Mouse (Mus musculus): ENCODE measurements at regions not wholly inside any gene's neighbourhood (a gene's known extent, or its start where the extent isn't known, plus 50 kb on each side); places are given as distances from the start of the nearest gene placed in this dataset.

DNA sequence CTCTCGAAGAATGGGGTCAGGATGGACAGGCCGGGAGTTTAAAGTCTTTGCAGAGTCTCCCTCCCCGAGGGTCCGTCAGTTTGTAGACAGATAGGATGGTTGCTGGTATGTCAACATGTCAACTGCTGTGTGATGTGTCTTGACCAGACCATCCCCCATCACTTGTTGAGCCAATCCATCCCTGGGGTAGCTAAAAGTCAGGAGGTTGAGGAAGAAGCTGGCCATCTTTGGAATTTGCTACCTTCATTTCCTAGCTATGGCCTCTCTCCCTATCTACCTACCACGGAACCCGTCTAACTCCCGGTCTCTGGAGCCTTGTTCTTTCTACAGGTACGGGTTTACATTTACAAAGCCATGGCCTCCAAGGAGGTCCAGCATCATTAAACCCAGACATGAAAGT, 128.0 kb upstream of the Six2 start:
- no peak overlapping the region for H3K27ac ChIP-seq
- H3K27me3 ChIP-seq, result 0 out of 2 replicates have a peak, but pooled peaks cover 3% of the 10 kb centered on the region
- H3K9me3 ChIP-seq, result no peaks in the 10 kb centered on the region
- H3K9ac ChIP-seq, result no peak overlapping the region
- H3K4me1 ChIP-seq (replicated peaks), result peaks cover 10% of the 10 kb centered on the region
- H3K36me3 ChIP-seq, result no peaks in the 10 kb centered on the region
- WGBS, result 90% methylated on average over 8 of the region's 8 CpGs
- no peak overlapping the region for H3K4me2 ChIP-seq
- no peak for ATAC-seq (ENCODE audit: low FRiP score)
- H3K4me3 ChIP-seq, result no peak overlapping the region

GRCm38 (mm10) chr17:85808580-85808979, 120.5 kb upstream of the Six2 start:
- WGBS, result 57% methylated on average over 5 of the region's 5 CpGs
- Histone ChIP-seq H3K27ac (no peak overlapping the region), H3K4me2 (no peak overlapping the region), H3K9ac (no peak overlapping the region), H3K4me1 (replicated peaks) (no peaks in the 10 kb centered on the region; the same call in 1 of the 2 replicates), H3K4me3 (no peak overlapping the region), H3K27me3 (peaks cover 64% of the 10 kb centered on the region), H3K9me3 (no peaks in the 10 kb centered on the region), H3K36me3 (no peaks in the 10 kb centered on the region)
- ATAC-seq (ENCODE audit: low FRiP score), result no peak

DNA sequence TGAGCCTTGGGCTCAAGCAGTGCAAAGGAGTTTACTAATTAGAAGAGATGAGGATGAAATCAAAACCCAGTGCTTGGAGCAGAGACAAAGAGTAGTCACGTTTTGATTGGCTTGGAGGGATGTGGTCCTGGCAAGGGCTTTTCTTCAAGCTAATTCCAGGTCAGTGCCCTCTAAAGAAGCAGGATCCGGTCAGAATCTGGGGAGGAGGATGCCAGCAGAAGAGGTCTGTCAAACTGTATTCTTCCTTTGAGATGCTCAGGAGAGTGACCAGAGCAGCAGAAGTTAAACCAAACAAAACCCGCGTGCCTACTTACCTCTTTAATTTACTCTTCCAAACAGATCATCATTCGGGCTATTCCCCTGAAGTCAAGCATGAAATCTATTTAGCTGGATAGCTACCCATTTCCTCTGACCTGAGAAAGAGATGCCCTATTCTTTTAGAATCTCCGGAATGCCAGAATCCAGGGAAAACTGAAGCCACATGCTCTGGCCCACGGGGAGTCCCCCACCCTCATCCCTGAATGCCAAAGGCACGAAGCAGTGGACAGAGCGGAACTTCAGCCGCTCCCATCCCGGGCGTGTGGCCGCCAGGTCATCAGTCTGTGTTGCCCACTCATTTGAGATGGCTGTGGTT, 117.8 kb upstream of the Six2 start:
- no peak overlapping the region for H3K9ac ChIP-seq
- ATAC-seq (ENCODE audit: low FRiP score), result no peak
- H3K27me3 ChIP-seq, result peaks cover 88% of the 10 kb centered on the region
- H3K4me3 ChIP-seq, result no peak overlapping the region
- H3K9me3 ChIP-seq, result no peaks in the 10 kb centered on the region
- peaks cover 1% of the 10 kb centered on the region; the same call in 1 of the 2 replicates for H3K4me1 ChIP-seq (replicated peaks)
- H3K4me2 ChIP-seq, result no peak overlapping the region
- no peaks in the 10 kb centered on the region for H3K36me3 ChIP-seq
- 23% methylated on average over 13 of the region's 13 CpGs for WGBS
- H3K27ac ChIP-seq, result no peak overlapping the region

DNA sequence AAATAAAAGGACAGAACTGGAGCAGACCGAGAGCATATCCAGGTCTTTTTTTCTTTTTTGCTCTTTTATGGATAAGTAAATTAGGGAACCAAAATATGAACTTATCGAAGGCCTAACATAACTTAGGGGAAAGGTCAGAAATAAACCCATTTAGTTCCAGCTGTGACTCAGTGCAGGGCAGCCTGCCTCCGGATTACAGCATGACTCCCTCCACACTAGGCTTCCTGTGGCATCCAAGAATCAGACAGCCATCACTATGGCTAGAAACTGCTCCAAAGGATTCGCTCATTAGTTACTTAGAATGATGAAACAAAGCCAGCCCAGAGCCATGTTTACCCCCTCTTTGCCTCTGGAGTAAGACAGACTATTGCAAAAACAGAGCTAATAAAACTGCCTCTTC, 116.6 kb upstream of the Six2 start:
- Histone ChIP-seq H3K4me2 (no peak overlapping the region), H3K9me3 (no peaks in the 10 kb centered on the region), H3K27me3 (peaks cover 91% of the 10 kb centered on the region), H3K36me3 (no peaks in the 10 kb centered on the region), H3K4me3 (no peak overlapping the region), H3K9ac (no peak overlapping the region), H3K4me1 (replicated peaks) (peaks cover 13% of the 10 kb centered on the region), H3K27ac (no peak overlapping the region)
- WGBS, result 55% methylated on average over 4 of the region's 4 CpGs
- no peak for ATAC-seq (ENCODE audit: low FRiP score)

GRCm38 (mm10) chr17:85801734-85802133, 113.7 kb upstream of the Six2 start:
- ATAC-seq (ENCODE audit: low FRiP score), result no peak
- no peaks in the 10 kb centered on the region for H3K36me3 ChIP-seq
- H3K9ac ChIP-seq, result no peak overlapping the region
- peaks cover 21% of the 10 kb centered on the region for H3K4me1 ChIP-seq (replicated peaks)
- no peaks in the 10 kb centered on the region for H3K9me3 ChIP-seq
- H3K27ac ChIP-seq, result no peak overlapping the region
- WGBS, result 85% methylated on average over 8 of the region's 8 CpGs
- H3K27me3 ChIP-seq, result peaks cover 91% of the 10 kb centered on the region
- no peak overlapping the region for H3K4me2 ChIP-seq
- H3K4me3 ChIP-seq, result no peak overlapping the region

- WGBS, result 29% methylated on average over 14 of the region's 14 CpGs
- H3K36me3 ChIP-seq, result no peaks in the 10 kb centered on the region
- H3K4me3 ChIP-seq, result peak overlapping the region; percentile 45; the same call in 1 of the 2 replicates
- H3K9me3 ChIP-seq, result no peaks in the 10 kb centered on the region
- peaks cover 91% of the 10 kb centered on the region for H3K27me3 ChIP-seq
- 0 out of 2 replicates have a peak overlapping the region, but pooled peaks have one; percentile 63 for H3K9ac ChIP-seq
- H3K4me2 ChIP-seq, result peak overlapping the region; percentile 86; the same call in 1 of the 2 replicates
- peaks cover 21% of the 10 kb centered on the region for H3K4me1 ChIP-seq (replicated peaks)
- no peak overlapping the region for H3K27ac ChIP-seq
- no peak for ATAC-seq (ENCODE audit: low FRiP score)
Observed at GRCm38 (mm10) chr17:85801079-85801605, 113.1 kb upstream of the Six2 start.

DNA sequence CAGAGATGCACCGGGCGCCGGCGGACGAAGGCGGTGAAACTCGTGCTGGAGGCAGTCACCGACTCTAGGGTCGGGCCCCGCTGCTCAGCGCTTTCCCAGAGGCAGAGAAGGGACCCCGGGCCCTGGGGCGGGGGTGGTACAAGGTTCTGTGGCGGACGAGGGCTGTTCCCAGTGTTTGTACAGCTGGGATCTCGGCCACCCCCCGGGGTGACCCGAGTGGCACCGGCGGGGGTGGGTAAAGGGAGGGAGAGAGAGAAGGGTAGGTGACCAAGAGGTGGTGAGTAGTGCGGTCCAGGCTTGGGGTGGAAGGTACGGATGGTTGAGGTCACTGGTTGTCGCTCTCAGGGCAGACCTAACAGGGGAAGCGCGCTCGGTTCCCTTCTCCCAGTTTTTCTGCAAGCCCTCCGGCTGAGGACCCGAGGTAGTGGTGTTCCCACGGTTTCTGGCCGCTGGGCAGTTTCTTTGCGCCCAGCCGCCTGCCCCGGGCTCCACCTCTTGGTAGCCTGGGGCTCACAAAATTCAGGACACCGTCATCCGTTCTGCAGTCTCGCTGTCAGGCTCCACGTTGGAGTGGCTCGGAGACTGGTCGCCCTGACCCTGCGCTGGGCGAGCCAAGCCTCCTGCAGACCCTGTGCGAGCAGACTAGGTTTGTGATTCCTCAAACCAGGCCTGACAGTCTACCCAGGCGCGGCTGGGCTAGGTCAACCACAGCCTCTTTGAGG, 112.4 kb upstream of the Six2 start:
- Histone ChIP-seq H3K9me3 (no peaks in the 10 kb centered on the region), H3K4me2 (peak overlapping the region; percentile 86), H3K27ac (no peak overlapping the region), H3K4me3 (peak overlapping the region; percentile 45), H3K9ac (peak overlapping the region; percentile 63), H3K27me3 (peaks cover 91% of the 10 kb centered on the region), H3K4me1 (replicated peaks) (peaks cover 21% of the 10 kb centered on the region), H3K36me3 (no peaks in the 10 kb centered on the region)
- 2% methylated on average over 42 of the region's 44 CpGs for WGBS
- peak; percentile 52 for ATAC-seq (ENCODE audit: low FRiP score)

GRCm38 (mm10) chr17:85799865-85800356, 111.8 kb upstream of the Six2 start:
- no peaks in the 10 kb centered on the region for H3K9me3 ChIP-seq
- H3K9ac ChIP-seq, result peak overlapping the region; percentile 63
- peaks cover 89% of the 10 kb centered on the region for H3K27me3 ChIP-seq
- H3K4me3 ChIP-seq, result peak overlapping the region; percentile 45
- H3K4me2 ChIP-seq, result peak overlapping the region; percentile 86
- WGBS, result under 1% methylated on average over 34 of the region's 34 CpGs
- no peaks in the 10 kb centered on the region for H3K36me3 ChIP-seq
- H3K27ac ChIP-seq, result no peak overlapping the region
- peaks cover 21% of the 10 kb centered on the region for H3K4me1 ChIP-seq (replicated peaks)
- 0 out of 2 replicates have a peak, but pooled peaks have one; percentile 32 for ATAC-seq (ENCODE audit: low FRiP score)

DNA sequence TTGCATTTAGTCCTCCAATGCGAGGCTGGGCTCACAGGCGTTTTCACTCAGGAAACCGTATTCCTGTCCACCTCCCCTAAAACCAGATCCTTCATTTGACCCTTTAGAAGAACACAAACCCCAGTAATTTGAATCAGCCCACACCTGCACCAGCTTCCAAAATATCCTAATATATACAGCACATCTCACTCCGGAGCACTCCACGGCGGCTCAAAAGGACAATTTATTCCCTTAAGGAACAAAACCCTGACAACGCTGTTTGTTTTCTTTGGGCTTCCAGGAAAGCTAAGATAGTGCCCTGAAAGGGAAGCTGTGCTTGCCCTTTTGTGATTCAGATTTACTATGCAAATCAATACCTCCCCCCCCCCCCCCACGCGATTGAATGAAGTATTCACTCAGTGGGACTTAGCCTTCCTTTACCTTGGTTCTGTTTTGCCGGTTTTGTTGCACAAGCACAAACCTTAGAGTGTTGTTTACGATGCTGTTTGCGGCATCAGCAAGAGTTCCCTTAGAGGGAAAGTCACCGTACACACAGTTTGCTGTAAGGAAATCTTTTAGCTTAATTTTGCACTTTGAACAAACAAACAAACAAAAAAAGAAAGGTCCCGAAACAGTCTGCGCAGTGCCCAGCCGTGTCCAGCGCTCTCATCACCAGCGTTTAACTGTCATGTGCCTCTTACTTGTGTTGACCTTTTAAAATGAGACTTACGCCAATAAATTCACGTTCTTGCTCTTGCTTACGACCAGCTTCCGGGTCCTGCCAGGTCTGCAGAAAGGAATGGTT, 111.2 kb upstream of the Six2 start:
- Histone ChIP-seq H3K27me3 (peaks cover 89% of the 10 kb centered on the region), H3K4me1 (replicated peaks) (peaks cover 21% of the 10 kb centered on the region), H3K27ac (no peak overlapping the region), H3K4me2 (peak overlapping the region; percentile 86), H3K36me3 (no peaks in the 10 kb centered on the region), H3K9ac (peak overlapping the region; percentile 63), H3K9me3 (no peaks in the 10 kb centered on the region), H3K4me3 (peak overlapping the region; percentile 45)
- WGBS, result 1% methylated on average over 22 of the region's 22 CpGs
- ATAC-seq (ENCODE audit: low FRiP score), result no peak

- no peaks in the 10 kb centered on the region for H3K9me3 ChIP-seq
- 80% methylated on average over 5 of the region's 5 CpGs for WGBS
- no peak overlapping the region for H3K4me2 ChIP-seq
- H3K36me3 ChIP-seq, result no peaks in the 10 kb centered on the region
- no peak for ATAC-seq (ENCODE audit: low FRiP score)
- H3K27ac ChIP-seq, result no peak overlapping the region
- H3K9ac ChIP-seq, result no peak overlapping the region
- H3K4me3 ChIP-seq, result no peak overlapping the region
- peaks cover 21% of the 10 kb centered on the region for H3K4me1 ChIP-seq (replicated peaks)
- peaks cover 83% of the 10 kb centered on the region for H3K27me3 ChIP-seq
Observed at GRCm38 (mm10) chr17:85797755-85798154, 109.7 kb upstream of the Six2 start.

- Histone ChIP-seq H3K4me1 (replicated peaks) (peaks cover 20% of the 10 kb centered on the region), H3K4me2 (no peak overlapping the region), H3K36me3 (no peaks in the 10 kb centered on the region), H3K27ac (no peak overlapping the region), H3K9me3 (no peaks in the 10 kb centered on the region), H3K27me3 (peaks cover 78% of the 10 kb centered on the region), H3K4me3 (no peak overlapping the region), H3K9ac (no peak overlapping the region)
- no peak for ATAC-seq (ENCODE audit: low FRiP score)
- WGBS, result 65% methylated on average over 5 of the region's 5 CpGs
Observed at GRCm38 (mm10) chr17:85795820-85796219, 107.7 kb upstream of the Six2 start.

Measured in hindbrain, embryonic 13.5 days (tissue).